Mouse (Mus musculus) liver, embryonic 14.5 days (tissue): Measurements from ENCODE around the gene Arpc3. TPM values are rescaled to one million over a fixed set of nuclear protein-coding genes. Genes with fewer than 3 reads are reported as not detected.

Source experiments
- ATAC-seq: fragments of 200-750 bp; cut with Nextera tagmentation; 2 replicates; pipeline ENCODE4 v1.8.0; 2017; ENCODE audit warnings: moderate number of reproducible peaks, mild to moderate bottlenecking, moderate library complexity; ENCODE audit not compliant: insufficient read depth
- DNase-seq, 3 experiments: peaks; one replicate each; pipeline ENCODE4 v3.0.0-alpha.2; 2012 to 2013; ENCODE audit warnings: low read depth in 3 of 3, low spot score in 3 of 3
- H3K27ac ChIP-seq: fragments of 300-500 bp; sonication (generic); 2 replicates; pipeline ENCODE4 v1.5.1; 2014; ENCODE audit warnings: moderate library complexity, mild to moderate bottlenecking, control low read depth, inconsistent platforms
- H3K27me3 ChIP-seq: fragments of 300-500 bp; sonication (generic); 2 replicates; pipeline ENCODE4 v1.6.1; 2014; ENCODE audit warnings: mild to moderate bottlenecking, low read length, moderate library complexity; ENCODE audit not compliant: control insufficient read depth, insufficient read depth
- H3K36me3 ChIP-seq: fragments of 300-500 bp; sonication (generic); replicated peaks from 2 replicates; pipeline ENCODE4 v1.6.1; 2014; ENCODE audit warnings: low read depth; ENCODE audit not compliant: control insufficient read depth, insufficient read depth
- H3K4me1 ChIP-seq, 2 experiments: fragments of 200-500 bp in 1 of 2; fragments of 300-500 bp in 1 of 2; sonication (generic) in 1 of 2; replicated peaks; 2 replicates each; pipeline ENCODE4 v1.6.1; 2012 to 2014; ENCODE audit warnings: antibody characterized with exemption in 1 of 2, inconsistent platforms in 1 of 2, low read length in 1 of 2; ENCODE audit not compliant: control insufficient read depth in 2 of 2, insufficient read depth in 2 of 2
- H3K4me2 ChIP-seq: fragments of 300-500 bp; sonication (generic); 2 replicates; pipeline ENCODE4 v1.6.1; 2014; ENCODE audit warnings: low read depth, mild to moderate bottlenecking, control low read depth, moderate library complexity
- H3K4me3 ChIP-seq, 2 experiments: fragments of 200-500 bp in 1 of 2; fragments of 300-500 bp in 1 of 2; sonication (generic) in 1 of 2; 2 replicates each; pipeline ENCODE4 v1.5.1; 2012 to 2014; ENCODE audit warnings: low read depth in 2 of 2, low read length in 2 of 2, mild to moderate bottlenecking in 2 of 2, control low read depth in 1 of 2, inconsistent platforms in 1 of 2, moderate library complexity in 1 of 2; ENCODE audit not compliant: insufficient read depth in 1 of 2
- H3K9ac ChIP-seq: fragments of 300-500 bp; sonication (generic); replicated peaks from 2 replicates; pipeline ENCODE4 v1.6.1; 2014; ENCODE audit warnings: mild to moderate bottlenecking, control low read depth, moderate library complexity
- H3K9me3 ChIP-seq: fragments of 300-500 bp; sonication (generic); 2 replicates; pipeline ENCODE4 v1.6.1; 2016; ENCODE audit warnings: low read length, mixed read lengths; ENCODE audit not compliant: control insufficient read depth
- CTCF ChIP-seq: IDR thresholded peaks from 2 replicates; pipeline ENCODE4 v1.5.1; 2016; ENCODE audit warnings: antibody characterized with exemption, low read depth, control low read depth
- EP300 ChIP-seq: IDR thresholded peaks from 2 replicates; pipeline ENCODE4 v1.6.1; 2016; ENCODE audit warnings: antibody characterized with exemption, low read depth
- WGBS: fragments of 180-500 bp; shearing (Covaris S2); extraction: QIAGEN DNeasy Blood & Tissue Kit; methylation state at CpG from one replicate; pipeline ENCODE4 v1.1.7; 2014; ENCODE audit not compliant: insufficient replicate concordance; 5-methylcytosine and 5-hydroxymethylcytosine counted together
- polyA plus RNA-seq, 2 experiments: library from polyadenylated mRNA; depleted of rRNA in 1 of 2; stranded (reverse) in 1 of 2; unstranded in 1 of 2; fragments of >200 nt; fragmentation: Nextera tagmentation in 1 of 2; extraction: Ambion mirVana in 1 of 2; gene quantifications; 2 replicates each; pipeline versions ENCODE4 v1.2.1 to v1.2.3; 2012 to 2014

Arpc3 gene
- polyA plus RNA-seq, 2 experiments: 36.3 to 180 TPM

GRCm38 (mm10) chr5:122402772-122403171 is 11.1 kb downstream of the Arpc3 start:
- no peak overlapping the region for H3K27ac ChIP-seq
- no peak overlapping the region for H3K4me3 ChIP-seq
- H3K4me1 ChIP-seq: no peaks in the 10 kb centered on the region
- no peak for DNase-seq
- no peak for TF ChIP-seq EP300
- TF ChIP-seq CTCF: no peak
- H3K36me3 ChIP-seq: peaks cover 60% of the 10 kb centered on the region
- WGBS: 74% methylated on average over 5 of the region's 5 CpGs
- H3K27me3 ChIP-seq: no peaks in the 10 kb centered on the region
- no peak overlapping the region for H3K9ac ChIP-seq
- ATAC-seq: no peak
- H3K4me2 ChIP-seq: no peak overlapping the region
- no peaks in the 10 kb centered on the region for H3K9me3 ChIP-seq

GRCm38 (mm10) chr5:122403362-122403761 is 11.7 kb downstream of the Arpc3 start:
- DNase-seq (no peak), ATAC-seq (no peak)
- H3K4me2 ChIP-seq: no peak overlapping the region
- no peaks in the 10 kb centered on the region for H3K4me1 ChIP-seq
- H3K36me3 ChIP-seq: peaks cover 57% of the 10 kb centered on the region
- no peaks in the 10 kb centered on the region for H3K9me3 ChIP-seq
- no peaks in the 10 kb centered on the region for H3K27me3 ChIP-seq
- TF ChIP-seq EP300 (no peak), CTCF (no peak)
- no peak overlapping the region for H3K9ac ChIP-seq
- H3K27ac ChIP-seq: no peak overlapping the region
- no peak overlapping the region for H3K4me3 ChIP-seq
- 86% methylated on average over 12 of the region's 12 CpGs for WGBS

- H3K27me3 ChIP-seq: no peaks in the 10 kb centered on the region
- H3K9me3 ChIP-seq: no peaks in the 10 kb centered on the region
- H3K36me3 ChIP-seq: peaks cover 51% of the 10 kb centered on the region
- WGBS: 78% methylated on average over 10 of the region's 10 CpGs
- no peak for ATAC-seq
- TF ChIP-seq CTCF: no peak
- no peak for TF ChIP-seq EP300
- no peaks in the 10 kb centered on the region for H3K4me1 ChIP-seq
- H3K27ac ChIP-seq: no peak overlapping the region
- H3K4me2 ChIP-seq: no peak overlapping the region
- no peak overlapping the region for H3K9ac ChIP-seq
- no peak overlapping the region for H3K4me3 ChIP-seq
- DNase-seq: no peak
Measured at GRCm38 (mm10) chr5:122405537-122405936, 13.9 kb downstream of the Arpc3 start.

GRCm38 (mm10) chr5:122409692-122410645 is 18.3 kb downstream of the Arpc3 start:
- Histone ChIP-seq H3K27me3 (no peaks in the 10 kb centered on the region), H3K9ac (no peak overlapping the region), H3K9me3 (no peaks in the 10 kb centered on the region), H3K4me2 (no peak overlapping the region), H3K27ac (no peak overlapping the region), H3K4me3 (no peak overlapping the region), H3K36me3 (peaks cover 20% of the 10 kb centered on the region), H3K4me1 (no peaks in the 10 kb centered on the region)
- ATAC-seq: no peak
- no peak for DNase-seq
- TF ChIP-seq CTCF: peak; percentile 56
- no peak for TF ChIP-seq EP300
- 81% methylated on average over 19 of the region's 19 CpGs for WGBS

- ATAC-seq: no peak
- no peak overlapping the region for H3K9ac ChIP-seq
- peaks cover under 1% of the 10 kb centered on the region for H3K36me3 ChIP-seq
- no peak for TF ChIP-seq EP300
- TF ChIP-seq CTCF: no peak
- H3K4me3 ChIP-seq: no peak overlapping the region
- no peak overlapping the region for H3K4me2 ChIP-seq
- no peaks in the 10 kb centered on the region for H3K4me1 ChIP-seq
- H3K9me3 ChIP-seq: no peaks in the 10 kb centered on the region
- DNase-seq: no peak
- no peaks in the 10 kb centered on the region for H3K27me3 ChIP-seq
- 70% methylated on average over 5 of the region's 5 CpGs for WGBS
- no peak overlapping the region for H3K27ac ChIP-seq
Measured at GRCm38 (mm10) chr5:122411892-122412291, 20.2 kb downstream of the Arpc3 start.
